Mouse (Mus musculus): ENCODE results near the gene Nktr. TPM values are rescaled to one million over a fixed set of nuclear protein-coding genes. Genes with fewer than 3 reads are reported as not detected.

Nktr gene
- polyA plus RNA-seq, 1 experiment = 10.7 TPM

GRCm38 (mm10) chr9:121777484-121778065 is 58.6 kb downstream of the Nktr start, which contains the start of gene Klhl40:
Gene Klhl40, plus strand, starts transcription at chr9:121777607.
- Histone ChIP-seq H3K27me3 (ENCODE audit: control insufficient read depth, insufficient read depth, insufficient read length) (no peaks in the 10 kb centered on the region), H3K36me3 (ENCODE audit: control insufficient read depth, insufficient read depth) (no peaks in the 10 kb centered on the region), H3K4me3 (ENCODE audit: insufficient read depth, poor library complexity, severe bottlenecking) (no peak within 1 kb of the TSS), H3K79me2 (ENCODE audit: control insufficient read depth, insufficient read depth) (no peaks in the 10 kb centered on the region), H3ac (ENCODE audit: control insufficient read depth, insufficient read length, low read depth) (no peak within 1 kb of the TSS), H3K79me3 (ENCODE audit: low read depth) (no peaks in the 10 kb centered on the region)
- TF ChIP-seq CTCF (IDR thresholded peaks at IDR 0.05; ENCODE audit: control insufficient read depth, insufficient read depth, insufficient read length) = no peak
- TF ChIP-seq MYOD1 (IDR thresholded peaks at IDR 0.05; ENCODE audit: control insufficient read depth, insufficient read length, low read depth) = peak; percentile 77
- no peak for TF ChIP-seq MYOG (IDR thresholded peaks at IDR 0.05; ENCODE audit: control insufficient read depth, extremely low read depth, insufficient read length)
- TF ChIP-seq CEBPB (IDR thresholded peaks at IDR 0.05; ENCODE audit: low read depth) = no peak
- TF ChIP-seq USF1 (IDR thresholded peaks at IDR 0.05; ENCODE audit: low read depth) = no peak
- no peak for TF ChIP-seq FOSL1 (IDR thresholded peaks at IDR 0.05; ENCODE audit: insufficient read depth, low read length, poor library complexity, severe bottlenecking)
- TF ChIP-seq MAX (IDR thresholded peaks at IDR 0.05) = no peak

GRCm38 (mm10) chr9:121778066-121778624 is 59.2 kb downstream of the Nktr start:
- no peak overlapping the region for H3K4me3 ChIP-seq (ENCODE audit: insufficient read depth, poor library complexity, severe bottlenecking)
- no peaks in the 10 kb centered on the region for H3K79me2 ChIP-seq (ENCODE audit: control insufficient read depth, insufficient read depth)
- no peaks in the 10 kb centered on the region for H3K27me3 ChIP-seq (ENCODE audit: control insufficient read depth, insufficient read depth, insufficient read length)
- TF ChIP-seq MAX (IDR thresholded peaks at IDR 0.05) (no peak), CEBPB (IDR thresholded peaks at IDR 0.05; ENCODE audit: low read depth) (no peak), FOSL1 (IDR thresholded peaks at IDR 0.05; ENCODE audit: insufficient read depth, low read length, poor library complexity, severe bottlenecking) (no peak)
- no peaks in the 10 kb centered on the region for H3K79me3 ChIP-seq (ENCODE audit: low read depth)
- H3K36me3 ChIP-seq (ENCODE audit: control insufficient read depth, insufficient read depth) = no peaks in the 10 kb centered on the region
- H3ac ChIP-seq (ENCODE audit: control insufficient read depth, insufficient read length, low read depth) = no peak overlapping the region

DNA sequence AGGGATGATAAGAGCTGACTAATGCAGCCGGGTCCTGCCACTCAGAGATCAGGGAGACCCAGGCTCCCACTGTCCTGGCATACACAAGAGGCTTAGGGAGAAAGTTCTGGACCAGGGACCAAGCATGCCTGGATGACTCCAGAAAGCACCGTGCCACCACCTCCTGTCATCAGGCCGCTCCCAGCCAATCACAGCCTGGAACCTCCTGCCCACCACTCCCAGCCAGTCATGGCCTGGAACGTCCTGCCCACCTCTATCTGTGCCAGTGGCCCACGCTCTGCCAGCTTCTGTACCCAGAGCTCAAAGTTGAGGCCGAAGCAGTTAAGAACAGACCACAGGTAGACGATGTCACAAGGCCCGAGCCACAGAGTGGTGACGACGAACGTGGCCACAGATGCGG is 65.8 kb downstream of the Nktr start:
- H3ac ChIP-seq (ENCODE audit: control insufficient read depth, insufficient read length, low read depth) = no peak overlapping the region
- H3K79me2 ChIP-seq (ENCODE audit: control insufficient read depth, insufficient read depth) = no peaks in the 10 kb centered on the region
- no peak for TF ChIP-seq CEBPB (IDR thresholded peaks at IDR 0.05; ENCODE audit: low read depth)
- TF ChIP-seq FOSL1 (IDR thresholded peaks at IDR 0.05; ENCODE audit: insufficient read depth, low read length, poor library complexity, severe bottlenecking) = no peak
- no peak for TF ChIP-seq CTCF (IDR thresholded peaks at IDR 0.05; ENCODE audit: control insufficient read depth, insufficient read depth, insufficient read length)
- no peak for TF ChIP-seq USF1 (IDR thresholded peaks at IDR 0.05; ENCODE audit: low read depth)
- TF ChIP-seq MAX (IDR thresholded peaks at IDR 0.05) = no peak
- no peak for TF ChIP-seq MYOD1 (IDR thresholded peaks at IDR 0.05; ENCODE audit: control insufficient read depth, insufficient read length, low read depth)
- no peak for TF ChIP-seq MYOG (IDR thresholded peaks at IDR 0.05; ENCODE audit: control insufficient read depth, extremely low read depth, insufficient read length)
- H3K79me3 ChIP-seq (ENCODE audit: low read depth) = no peaks in the 10 kb centered on the region
- no peak overlapping the region for H3K4me3 ChIP-seq (ENCODE audit: insufficient read depth, poor library complexity, severe bottlenecking)
- no peaks in the 10 kb centered on the region for H3K36me3 ChIP-seq (ENCODE audit: control insufficient read depth, insufficient read depth)
- peaks cover 9% of the 10 kb centered on the region for H3K27me3 ChIP-seq (ENCODE audit: control insufficient read depth, insufficient read depth, insufficient read length)

DNA sequence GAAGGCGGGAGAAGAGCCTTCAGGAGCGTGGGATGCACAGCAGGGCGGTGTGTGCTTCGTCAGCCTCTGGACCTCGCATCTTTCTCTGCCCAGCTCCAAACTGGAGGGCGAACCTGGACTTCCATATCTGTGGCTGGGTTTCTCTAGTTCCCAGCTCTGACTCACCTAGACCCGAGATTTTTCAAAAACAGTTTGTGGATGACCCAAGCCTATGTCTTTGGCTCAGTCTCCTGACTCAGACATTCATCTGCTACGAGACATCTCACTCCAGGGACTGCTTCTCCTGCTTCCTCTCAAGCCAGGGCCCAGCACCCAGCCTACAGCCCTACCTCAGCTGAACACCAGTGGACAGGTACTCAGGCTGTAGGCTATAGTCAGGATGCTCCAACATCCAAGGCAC is 66.3 kb downstream of the Nktr start:
- peaks cover 9% of the 10 kb centered on the region for H3K27me3 ChIP-seq (ENCODE audit: control insufficient read depth, insufficient read depth, insufficient read length)
- no peaks in the 10 kb centered on the region for H3K79me2 ChIP-seq (ENCODE audit: control insufficient read depth, insufficient read depth)
- no peaks in the 10 kb centered on the region for H3K79me3 ChIP-seq (ENCODE audit: low read depth)
- no peak overlapping the region for H3K4me3 ChIP-seq (ENCODE audit: insufficient read depth, poor library complexity, severe bottlenecking)
- H3ac ChIP-seq (ENCODE audit: control insufficient read depth, insufficient read length, low read depth) = no peak overlapping the region
- H3K36me3 ChIP-seq (ENCODE audit: control insufficient read depth, insufficient read depth) = no peaks in the 10 kb centered on the region
- no peak for TF ChIP-seq MYOG (IDR thresholded peaks at IDR 0.05; ENCODE audit: control insufficient read depth, extremely low read depth, insufficient read length)
- no peak for TF ChIP-seq USF1 (IDR thresholded peaks at IDR 0.05; ENCODE audit: low read depth)
- no peak for TF ChIP-seq MYOD1 (IDR thresholded peaks at IDR 0.05; ENCODE audit: control insufficient read depth, insufficient read length, low read depth)
- no peak for TF ChIP-seq MAX (IDR thresholded peaks at IDR 0.05)
- no peak for TF ChIP-seq FOSL1 (IDR thresholded peaks at IDR 0.05; ENCODE audit: insufficient read depth, low read length, poor library complexity, severe bottlenecking)
- TF ChIP-seq CTCF (IDR thresholded peaks at IDR 0.05; ENCODE audit: control insufficient read depth, insufficient read depth, insufficient read length) = no peak
- TF ChIP-seq CEBPB (IDR thresholded peaks at IDR 0.05; ENCODE audit: low read depth) = no peak

GRCm38 (mm10) chr9:121786359-121786758 is 67.4 kb downstream of the Nktr start:
- H3ac ChIP-seq (ENCODE audit: control insufficient read depth, insufficient read length, low read depth) = no peak overlapping the region
- TF ChIP-seq USF1 (IDR thresholded peaks at IDR 0.05; ENCODE audit: low read depth) (no peak), MAX (IDR thresholded peaks at IDR 0.05) (no peak), CEBPB (IDR thresholded peaks at IDR 0.05; ENCODE audit: low read depth) (no peak), MYOD1 (IDR thresholded peaks at IDR 0.05; ENCODE audit: control insufficient read depth, insufficient read length, low read depth) (no peak), MYOG (IDR thresholded peaks at IDR 0.05; ENCODE audit: control insufficient read depth, extremely low read depth, insufficient read length) (no peak), FOSL1 (IDR thresholded peaks at IDR 0.05; ENCODE audit: insufficient read depth, low read length, poor library complexity, severe bottlenecking) (no peak), CTCF (IDR thresholded peaks at IDR 0.05; ENCODE audit: control insufficient read depth, insufficient read depth, insufficient read length) (no peak)
- H3K79me2 ChIP-seq (ENCODE audit: control insufficient read depth, insufficient read depth) = no peaks in the 10 kb centered on the region
- peaks cover 9% of the 10 kb centered on the region for H3K27me3 ChIP-seq (ENCODE audit: control insufficient read depth, insufficient read depth, insufficient read length)
- no peaks in the 10 kb centered on the region for H3K36me3 ChIP-seq (ENCODE audit: control insufficient read depth, insufficient read depth)
- H3K79me3 ChIP-seq (ENCODE audit: low read depth) = no peaks in the 10 kb centered on the region
- H3K4me3 ChIP-seq (ENCODE audit: insufficient read depth, poor library complexity, severe bottlenecking) = no peak overlapping the region
